Mouse (Mus musculus): ENCODE results near the gene Luc7l2. TPM values are rescaled to one million over a fixed set of nuclear protein-coding genes. Genes with fewer than 3 reads are reported as not detected.
A peak's percentile ranks its signal among the peaks of the same experiment; 100 is the strongest.
"Not testable (repeated sequence)": the region's sequence is repeated elsewhere in the genome, so short reads cannot be mapped to it uniquely, and the experiment has no call there.

Luc7l2 gene
- total and polyA plus RNA-seq, 3 experiments: 62.0 to 173 (median 92.5) TPM

- H3K9ac ChIP-seq (ENCODE audit: insufficient read depth, low read depth): peak overlapping the region; percentile 86
- in situ Hi-C loops (cut with MboI; ENCODE audit: low pct_ligation_motif_present, low pct_unique_long_range_greater_than_20kb, low sequenced_read_pairs): loop anchor here (25.0 kb wide), 1 partner anchor 388 kb away; no protein-coding TSS in a partner anchor
Measured at GRCm38 (mm10) chr6:38549840-38550239, 1.3 kb upstream of the Luc7l2 start.

GRCm38 (mm10) chr6:38550250-38551061 is 678 bp upstream of the Luc7l2 start:
- peak overlapping the region; percentile 58 to 91 (median 83) for H3K4me3 ChIP-seq (replicated peaks in 1 of 3; ENCODE audit: low read depth in 2 of 3, low read length in 2 of 3, poor library complexity in 1 of 3)
- peak; percentile 59 for DNase-seq (ENCODE audit: extremely low read depth)
- H3K4me2 ChIP-seq (ENCODE audit: insufficient read depth, low read depth, poor library complexity, severe bottlenecking): peak overlapping the region; percentile 77; the same call in 1 of the 2 replicates
- peaks cover 18% of the 10 kb centered on the region for H3K79me2 ChIP-seq (replicated peaks; ENCODE audit: control insufficient read depth, extremely low read depth, insufficient read depth, poor library complexity, severe bottlenecking)
- peaks cover 4 to 17% of the 10 kb centered on the region in 2 experiments; a peak in 2 of 4 replicates for H3K4me1 ChIP-seq (ENCODE audit: control insufficient read depth in 1 of 2, insufficient read depth in 2 of 2)
- H3K27ac ChIP-seq (ENCODE audit: insufficient read depth, low read depth): peak overlapping the region; percentile 98
- in situ Hi-C loops (cut with MboI; ENCODE audit: low pct_ligation_motif_present, low pct_unique_long_range_greater_than_20kb, low sequenced_read_pairs): no loop called here
- H3K27me3 ChIP-seq (replicated peaks): no peaks in the 10 kb centered on the region
- TF ChIP-seq ZNF384 (IDR thresholded peaks at IDR 0.05; ENCODE audit: low read depth, low read length) (peak; percentile 62; the same call in 1 of the 2 replicates), UBTF (IDR thresholded peaks at IDR 0.05; ENCODE audit: low read depth, low read length) (no peak), MEF2A (IDR thresholded peaks at IDR 0.05; ENCODE audit: borderline replicate concordance, low read depth, low read length) (no peak), MAZ (IDR thresholded peaks at IDR 0.05; ENCODE audit: low read depth, low read length) (no peak), JUND (conservative IDR thresholded peaks at IDR 0.05; ENCODE audit: low read depth, low read length) (no peak), USF2 (conservative IDR thresholded peaks at IDR 0.05; ENCODE audit: low read depth, low read length) (no peak), MAX (IDR thresholded peaks at IDR 0.05; ENCODE audit: low read length) (no peak), MYC (IDR thresholded peaks at IDR 0.05; ENCODE audit: low read depth, low read length) (no peak), TBP (conservative IDR thresholded peaks at IDR 0.05; ENCODE audit: low read depth, low read length) (0 out of 2 replicates have a peak, but pooled peaks have one; percentile 7), KAT2A (IDR thresholded peaks at IDR 0.05; ENCODE audit: insufficient replicate concordance, low read length) (no peak), TCF12 (IDR thresholded peaks at IDR 0.05; ENCODE audit: low read depth, low read length) (no peak), POLR2AphosphoS2 (IDR thresholded peaks at IDR 0.05; ENCODE audit: low read depth, low read length) (0 out of 2 replicates have a peak, but pooled peaks have one; percentile 1), ETS1 (conservative IDR thresholded peaks at IDR 0.05; ENCODE audit: low read depth, low read length) (no peak), SMC3 (IDR thresholded peaks at IDR 0.05; ENCODE audit: low read depth, low read length) (no peak), PAX5 (IDR thresholded peaks at IDR 0.05; ENCODE audit: low read length) (no peak)
- dilution Hi-C loops (cut with MboI; ENCODE audit: extremely low pct_ligation_motif_present, extremely low pct_unique_long_range_greater_than_20kb, low sequenced_read_pairs): no loop called here
- peaks cover 0 to 7% of the 10 kb centered on the region in 2 experiments for H3K36me3 ChIP-seq (replicated peaks in 1 of 2; ENCODE audit: control insufficient read depth in 1 of 2, insufficient read depth in 1 of 2, low read length in 1 of 2)
- H3K9me3 ChIP-seq (replicated peaks; ENCODE audit: low read length): no peaks in the 10 kb centered on the region
- peak overlapping the region; percentile 86 for H3K9ac ChIP-seq (ENCODE audit: insufficient read depth, low read depth)

More at GRCm38 (mm10) chr6:38549840-38550239, 1.3 kb upstream of the Luc7l2 start:
- DNase-seq (ENCODE audit: extremely low read depth); dilution Hi-C loops (cut with MboI; ENCODE audit: extremely low pct_ligation_motif_present, extremely low pct_unique_long_range_greater_than_20kb, low sequenced_read_pairs); H3K36me3 ChIP-seq (replicated peaks in 1 of 2; ENCODE audit: control insufficient read depth in 1 of 2, insufficient read depth in 1 of 2, low read length in 1 of 2); H3K27me3 ChIP-seq (replicated peaks); H3K9me3 ChIP-seq (replicated peaks; ENCODE audit: low read length); H3K27ac ChIP-seq (ENCODE audit: insufficient read depth, low read depth): not testable (repeated sequence)
- peaks cover 4 to 14% of the 10 kb centered on the region in 2 experiments; a peak in 2 of 4 replicates for H3K4me1 ChIP-seq (ENCODE audit: control insufficient read depth in 1 of 2, insufficient read depth in 2 of 2)
- peak; percentile 2; the same call in 1 of the 2 replicates for TF ChIP-seq CHD1 (IDR thresholded peaks at IDR 0.05; ENCODE audit: low read depth, low read length)
- H3K4me3 ChIP-seq (replicated peaks in 1 of 3; ENCODE audit: low read depth in 2 of 3, low read length in 2 of 3, poor library complexity in 1 of 3): peak overlapping the region in 2 of 3 experiments; percentile 58 to 83
- peak overlapping the region; percentile 77; the same call in 1 of the 2 replicates for H3K4me2 ChIP-seq (ENCODE audit: insufficient read depth, low read depth, poor library complexity, severe bottlenecking)
- peaks cover 14% of the 10 kb centered on the region for H3K79me2 ChIP-seq (replicated peaks; ENCODE audit: control insufficient read depth, extremely low read depth, insufficient read depth, poor library complexity, severe bottlenecking)

Measured in CH12.LX (cell line).